Mouse (Mus musculus): ENCODE measurements around the gene Eapp. TPM values are rescaled to one million over a fixed set of nuclear protein-coding genes. Genes with fewer than 3 reads are reported as not detected.

Eapp gene
- polyA plus RNA-seq, 1 experiment from 2014 or later, result 78.5 TPM

DNA sequence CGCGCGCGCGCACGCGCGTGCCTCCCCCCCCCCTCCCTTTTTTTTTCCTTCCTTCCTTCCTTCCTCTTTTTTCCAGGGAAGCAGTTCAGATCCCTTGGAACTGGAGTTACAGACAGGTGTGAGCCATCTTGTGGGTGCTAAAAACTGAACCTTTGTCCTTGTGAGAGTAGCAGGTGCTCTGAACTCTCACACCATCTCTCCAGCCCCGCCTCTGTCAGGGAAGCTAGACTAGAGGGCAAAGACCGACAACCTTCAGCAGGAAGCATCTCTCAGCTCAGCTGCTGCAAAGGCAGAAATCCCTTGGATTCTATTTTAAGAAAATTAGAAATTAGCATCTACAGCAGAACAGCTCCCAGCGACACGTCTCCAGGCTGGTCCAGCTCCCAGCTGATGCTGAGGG is 43.4 kb downstream of the Eapp start:
- Histone ChIP-seq H3K27me3 (no peaks in the 10 kb centered on the region), H3K4me3 (no peak overlapping the region), H3K4me1 (peaks cover 22% of the 10 kb centered on the region), H3K36me3 (0 out of 2 replicates have a peak, but pooled peaks cover 12% of the 10 kb centered on the region), H3K9ac (replicated peaks) (no peak overlapping the region), H3K4me2 (replicated peaks) (no peak overlapping the region), H3K9me3 (no peaks in the 10 kb centered on the region), H3K27ac (replicated peaks) (no peak overlapping the region)
- ATAC-seq (ENCODE audit: low FRiP score, low read depth), result no peak
- 96% methylated on average over 12 of the region's 12 CpGs for WGBS

DNA sequence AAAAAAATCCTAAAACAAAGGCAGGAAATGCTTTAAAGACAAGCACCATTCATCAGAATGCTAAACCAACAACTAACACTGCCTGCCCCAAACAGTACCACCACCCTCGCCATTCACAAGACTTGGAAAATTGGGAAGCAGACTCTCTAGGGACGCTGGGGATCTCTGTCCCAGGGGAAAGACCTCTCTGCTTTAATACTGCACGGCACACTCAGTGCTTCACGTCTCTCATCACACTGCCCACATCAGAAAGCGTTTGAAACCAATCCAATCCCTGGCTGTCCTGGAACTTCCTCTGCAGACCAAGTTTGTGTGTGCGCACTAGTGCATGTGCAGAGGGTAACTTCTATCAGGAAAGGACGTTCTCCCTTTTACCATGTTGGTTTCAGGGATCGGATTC is 43.9 kb downstream of the Eapp start:
- no peak overlapping the region for H3K9ac ChIP-seq (replicated peaks)
- peaks cover 19% of the 10 kb centered on the region for H3K4me1 ChIP-seq
- no peaks in the 10 kb centered on the region for H3K9me3 ChIP-seq
- H3K36me3 ChIP-seq, result 0 out of 2 replicates have a peak, but pooled peaks cover 12% of the 10 kb centered on the region
- no peak overlapping the region for H3K4me3 ChIP-seq
- no peak for ATAC-seq (ENCODE audit: low FRiP score, low read depth)
- H3K4me2 ChIP-seq (replicated peaks), result no peak overlapping the region
- WGBS, result 84% methylated on average over 8 of the region's 8 CpGs
- no peaks in the 10 kb centered on the region for H3K27me3 ChIP-seq
- H3K27ac ChIP-seq (replicated peaks), result no peak overlapping the region

DNA sequence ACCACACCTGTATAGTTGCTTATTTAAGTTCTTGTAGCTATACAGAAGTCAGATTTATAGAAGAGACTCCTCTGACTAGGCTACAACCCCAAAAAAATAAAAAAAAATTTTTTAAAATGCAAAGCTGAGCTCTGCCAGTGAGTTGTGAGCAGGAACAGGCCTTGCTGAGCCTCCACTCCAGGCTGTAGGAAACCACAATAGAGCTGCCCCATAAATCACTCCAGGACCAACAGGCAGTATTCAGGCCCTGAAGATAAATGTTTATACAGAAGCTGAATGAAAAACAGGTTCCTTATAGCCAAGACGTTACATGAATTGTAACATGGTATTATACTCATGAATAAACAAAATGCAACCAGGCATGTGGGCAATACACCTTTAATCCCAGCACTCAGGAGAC is 44.5 kb downstream of the Eapp start:
- Histone ChIP-seq H3K4me3 (no peak overlapping the region), H3K36me3 (0 out of 2 replicates have a peak, but pooled peaks cover 12% of the 10 kb centered on the region), H3K4me1 (peaks cover 17% of the 10 kb centered on the region), H3K27ac (replicated peaks) (no peak overlapping the region), H3K9ac (replicated peaks) (no peak overlapping the region), H3K9me3 (no peaks in the 10 kb centered on the region), H3K4me2 (replicated peaks) (no peak overlapping the region), H3K27me3 (no peaks in the 10 kb centered on the region)
- WGBS, result 65% methylated on average over 1 of the region's 1 CpGs
- no peak for ATAC-seq (ENCODE audit: low FRiP score, low read depth)

DNA sequence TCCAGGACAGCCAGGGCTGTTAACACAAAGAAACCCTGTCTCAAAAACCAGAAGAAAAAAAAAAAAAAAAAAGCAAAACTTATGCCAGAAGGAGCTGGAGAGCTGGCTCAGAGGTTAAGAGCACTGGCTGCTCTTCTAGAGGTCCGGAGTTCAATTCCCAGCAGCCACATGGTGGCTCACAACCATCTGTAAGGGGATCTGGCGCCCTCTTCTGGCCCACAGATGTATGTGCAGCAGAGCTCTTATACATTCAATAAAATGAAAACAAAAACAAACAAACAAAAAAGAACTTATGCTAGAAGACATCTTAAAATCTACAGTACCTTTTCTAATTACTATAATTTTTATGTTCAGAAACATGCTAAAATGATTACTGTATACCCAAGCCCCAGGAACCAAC is 50.8 kb downstream of the Eapp start:
- Histone ChIP-seq H3K4me3 (no peak overlapping the region), H3K9me3 (no peaks in the 10 kb centered on the region), H3K4me2 (replicated peaks) (no peak overlapping the region), H3K9ac (replicated peaks) (no peak overlapping the region), H3K36me3 (0 out of 2 replicates have a peak, but pooled peaks cover 7% of the 10 kb centered on the region), H3K27ac (replicated peaks) (no peak overlapping the region), H3K4me1 (no peaks in the 10 kb centered on the region), H3K27me3 (no peaks in the 10 kb centered on the region)
- no peak for ATAC-seq (ENCODE audit: low FRiP score, low read depth)
- 70% methylated on average over 2 of the region's 2 CpGs for WGBS

DNA sequence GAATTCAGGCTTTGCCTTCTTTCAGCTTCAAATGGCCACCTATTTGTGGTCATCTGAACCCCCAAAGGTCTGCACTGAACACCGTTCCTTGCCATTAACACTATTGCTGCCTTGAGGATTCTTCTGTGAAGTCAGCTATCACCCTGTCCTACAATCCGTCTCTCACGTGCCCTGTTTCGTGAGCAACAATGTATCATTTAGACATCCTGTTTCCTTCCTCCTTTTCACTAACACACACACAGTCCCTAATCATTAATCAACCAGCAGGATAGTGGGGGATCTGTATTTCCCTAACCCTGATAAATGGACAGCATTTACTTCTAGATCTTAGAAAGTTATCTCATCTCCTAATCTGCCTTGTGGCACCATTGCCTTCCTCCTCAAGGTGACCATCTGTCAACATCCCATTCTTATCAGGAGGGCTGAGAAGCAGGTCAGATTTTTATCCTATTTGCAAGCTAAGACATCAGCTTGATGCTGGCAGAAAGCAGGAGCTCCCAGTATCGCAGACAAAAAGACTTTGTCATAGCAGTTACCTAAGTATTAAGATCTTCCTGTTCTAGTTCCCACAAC is 52.3 kb downstream of the Eapp start:
- WGBS, result 92% methylated on average over 5 of the region's 5 CpGs
- no peak overlapping the region for H3K4me2 ChIP-seq (replicated peaks)
- ATAC-seq (ENCODE audit: low FRiP score, low read depth), result no peak

DNA sequence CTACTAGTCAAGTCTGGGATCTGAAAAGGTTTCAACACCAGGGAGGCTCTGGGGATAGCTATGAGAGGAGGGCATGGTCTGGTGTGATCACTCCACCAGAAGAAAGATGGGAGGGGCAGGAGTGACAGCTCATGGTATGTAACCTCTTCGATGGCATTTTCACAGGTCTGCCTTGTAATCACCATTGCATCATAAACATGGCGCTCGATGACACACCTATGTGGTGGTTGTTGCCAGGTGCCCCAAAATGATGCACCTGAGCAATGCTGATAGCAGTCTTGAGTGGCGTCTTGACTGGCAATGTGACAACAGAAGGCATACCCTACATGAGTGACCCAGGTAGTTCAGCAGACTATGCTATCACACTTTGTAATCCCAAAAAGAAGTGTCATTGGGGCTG is 54.3 kb downstream of the Eapp start:
- Histone ChIP-seq H3K27me3 (no peaks in the 10 kb centered on the region), H3K36me3 (no peaks in the 10 kb centered on the region), H3K4me1 (no peaks in the 10 kb centered on the region), H3K9me3 (no peaks in the 10 kb centered on the region), H3K4me2 (replicated peaks) (no peak overlapping the region), H3K9ac (replicated peaks) (no peak overlapping the region), H3K4me3 (no peak overlapping the region), H3K27ac (replicated peaks) (no peak overlapping the region)
- WGBS, result 95% methylated on average over 4 of the region's 4 CpGs
- ATAC-seq (ENCODE audit: low FRiP score, low read depth), result no peak

More for the DNA sequence above, 52.3 kb downstream of the Eapp start:
- H3K9ac ChIP-seq (replicated peaks), result no peak overlapping the region
- no peak overlapping the region for H3K27ac ChIP-seq (replicated peaks)
- no peaks in the 10 kb centered on the region for H3K36me3 ChIP-seq
- no peak overlapping the region for H3K4me3 ChIP-seq
- no peaks in the 10 kb centered on the region for H3K4me1 ChIP-seq
- H3K27me3 ChIP-seq, result no peaks in the 10 kb centered on the region
- H3K9me3 ChIP-seq, result no peaks in the 10 kb centered on the region

DNA sequence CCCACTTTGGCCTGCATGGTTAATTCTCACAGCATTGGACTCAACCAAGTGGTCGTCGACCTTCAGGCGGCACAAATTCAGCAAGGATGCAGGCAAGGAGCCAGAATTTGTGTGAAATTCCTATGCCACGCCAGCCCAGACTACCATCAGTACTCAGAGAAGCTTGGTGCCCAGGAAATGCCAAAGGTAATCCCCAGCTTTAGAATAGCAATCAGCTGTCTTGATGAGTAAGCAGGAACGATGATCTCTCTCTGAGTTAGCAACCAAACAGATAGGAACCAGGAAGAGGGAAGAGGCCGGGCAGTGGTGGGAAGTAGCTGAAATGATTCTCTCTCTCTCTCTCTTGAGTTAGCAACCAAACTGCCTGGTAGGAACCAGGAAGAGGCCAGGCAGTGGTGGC is 55.4 kb downstream of the Eapp start:
- 92% methylated on average over 6 of the region's 6 CpGs for WGBS
- Histone ChIP-seq H3K9ac (replicated peaks) (no peak overlapping the region), H3K27ac (replicated peaks) (no peak overlapping the region), H3K4me3 (no peak overlapping the region), H3K9me3 (no peaks in the 10 kb centered on the region), H3K36me3 (no peaks in the 10 kb centered on the region), H3K4me1 (no peaks in the 10 kb centered on the region), H3K27me3 (no peaks in the 10 kb centered on the region), H3K4me2 (replicated peaks) (no peak overlapping the region)
- ATAC-seq (ENCODE audit: low FRiP score, low read depth), result no peak

DNA sequence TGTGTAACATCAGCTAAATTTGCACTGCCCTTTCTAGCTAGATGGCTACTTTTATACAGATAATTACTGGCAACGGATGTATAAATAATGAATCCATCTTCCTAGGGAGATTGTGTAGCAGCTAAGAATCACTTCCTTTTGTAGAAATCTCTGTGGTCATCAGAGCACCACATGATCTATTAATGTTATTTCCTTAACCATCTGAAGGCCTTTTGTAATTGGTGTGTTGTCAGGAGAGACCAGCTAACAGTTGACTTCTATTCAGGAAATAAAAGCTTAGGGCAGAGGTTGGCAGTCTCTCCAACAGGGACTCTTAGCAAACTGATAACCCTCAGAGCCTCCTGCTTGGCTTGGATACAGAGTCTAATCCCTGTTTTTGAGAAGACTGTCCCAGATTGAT is 58.7 kb downstream of the Eapp start:
- no peak overlapping the region for H3K27ac ChIP-seq (replicated peaks)
- no peak overlapping the region for H3K9ac ChIP-seq (replicated peaks)
- H3K4me2 ChIP-seq (replicated peaks), result no peak overlapping the region
- no peaks in the 10 kb centered on the region for H3K27me3 ChIP-seq
- no peak overlapping the region for H3K4me3 ChIP-seq
- 84% methylated on average over 1 of the region's 1 CpGs for WGBS
- no peak for ATAC-seq (ENCODE audit: low FRiP score, low read depth)
- H3K9me3 ChIP-seq, result no peaks in the 10 kb centered on the region
- H3K4me1 ChIP-seq, result no peaks in the 10 kb centered on the region
- no peaks in the 10 kb centered on the region for H3K36me3 ChIP-seq

DNA sequence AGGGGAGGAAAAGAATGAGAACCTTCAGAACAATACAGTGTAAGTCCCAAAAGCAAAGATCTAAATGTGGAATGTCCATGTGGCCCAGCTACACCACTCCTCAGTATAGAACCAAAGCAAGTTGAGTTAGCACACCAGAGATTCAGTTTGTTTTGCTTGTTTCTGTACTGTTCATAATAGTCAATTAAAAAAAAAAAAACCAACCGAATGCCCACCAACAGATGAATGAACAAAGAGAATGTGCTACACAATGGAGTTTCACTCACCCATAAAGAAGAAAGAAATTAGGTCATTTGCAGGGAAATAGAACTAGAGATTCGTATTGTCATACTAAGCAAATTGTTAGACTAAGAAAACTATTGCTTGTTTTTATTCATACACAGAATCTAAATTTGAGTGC is 63.6 kb downstream of the Eapp start:
- 76% methylated on average over 2 of the region's 2 CpGs for WGBS
- no peaks in the 10 kb centered on the region for H3K36me3 ChIP-seq
- no peak for ATAC-seq (ENCODE audit: low FRiP score, low read depth)
- no peak overlapping the region for H3K4me2 ChIP-seq (replicated peaks)
- no peak overlapping the region for H3K4me3 ChIP-seq
- no peak overlapping the region for H3K27ac ChIP-seq (replicated peaks)
- no peaks in the 10 kb centered on the region for H3K9me3 ChIP-seq
- H3K27me3 ChIP-seq, result no peaks in the 10 kb centered on the region
- no peaks in the 10 kb centered on the region for H3K4me1 ChIP-seq
- H3K9ac ChIP-seq (replicated peaks), result no peak overlapping the region

DNA sequence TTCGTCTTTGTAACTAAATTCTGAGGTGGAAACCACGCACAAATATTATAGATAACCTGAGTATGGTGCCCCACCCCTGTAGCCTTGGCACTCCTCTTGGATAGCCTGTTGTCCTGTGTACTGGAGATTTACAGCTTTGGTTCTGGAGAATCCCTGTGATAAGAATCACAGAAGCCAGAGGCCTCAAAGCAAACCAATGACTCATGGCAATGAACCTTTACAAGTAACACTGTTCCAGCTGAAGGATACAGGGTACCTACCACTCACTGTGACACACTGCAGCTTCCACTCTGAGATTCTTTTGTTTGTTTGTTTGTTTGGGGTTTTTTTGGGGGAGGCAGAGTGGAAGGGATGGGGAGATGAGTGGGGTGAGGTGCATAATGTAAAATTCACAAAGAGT is 73.8 kb downstream of the Eapp start:
- Histone ChIP-seq H3K4me3 (no peak overlapping the region), H3K27me3 (no peaks in the 10 kb centered on the region), H3K36me3 (no peaks in the 10 kb centered on the region), H3K4me2 (replicated peaks) (no peak overlapping the region), H3K27ac (replicated peaks) (no peak overlapping the region), H3K9me3 (no peaks in the 10 kb centered on the region), H3K4me1 (peaks cover 5% of the 10 kb centered on the region; the same call in 1 of the 2 replicates), H3K9ac (replicated peaks) (no peak overlapping the region)
- ATAC-seq (ENCODE audit: low FRiP score, low read depth), result no peak
- 90% methylated on average over 2 of the region's 2 CpGs for WGBS

MicroRNAs encoded within 50 kb of the gene (microRNA counts, 519-probe panel; counts per million panel counts)
- not detected for microRNA mmu-miR-1892

Small RNA genes lying within 50 kb of the gene (microRNA-seq; reads per million reads assigned to microRNA genes)
- gene Mir1892, result not detected

Other genes with a start within 250 kb of the Eapp start
- gene Sptssa, start 39.3 kb downstream of the Eapp start, polyA plus RNA-seq (2016; fragmentation: Nextera tagmentation; extraction: Ambion mirVana), result 165 and 176 TPM in 2 replicates
- gene Snx6, start 99.8 kb upstream of the Eapp start, polyA plus RNA-seq (2016; fragmentation: Nextera tagmentation; extraction: Ambion mirVana), result 201 and 203 TPM in 2 replicates
- gene Cfl2, start 167.0 kb upstream of the Eapp start, polyA plus RNA-seq (2016; fragmentation: Nextera tagmentation; extraction: Ambion mirVana), result 232 and 246 TPM in 2 replicates